In the genomic region with DNA sequence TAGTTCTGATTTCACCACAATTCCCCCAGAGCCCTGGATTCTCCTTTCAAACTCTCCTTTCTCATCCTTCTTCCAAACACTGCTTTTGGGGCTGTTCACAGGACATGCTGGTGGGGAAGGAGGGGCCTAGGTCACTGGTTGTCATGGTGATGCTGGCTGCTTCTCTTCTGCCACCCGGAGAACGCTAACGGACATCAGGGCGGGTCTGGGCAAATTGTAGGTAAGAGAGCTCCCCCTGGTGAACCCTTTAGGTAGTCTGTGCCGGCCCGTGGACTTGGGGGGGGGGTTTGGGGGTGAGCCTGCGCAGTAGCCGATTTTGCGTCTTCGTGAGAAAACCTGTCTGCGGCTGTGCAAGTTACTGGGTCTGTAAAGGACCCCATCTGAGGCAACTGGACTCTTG, we compare ENCODE assay signal across 8 mouse cellular contexts. TPM values are rescaled to one million over a fixed set of nuclear protein-coding genes. Genes with fewer than 3 reads are reported as not detected.
DNase-seq lines count a peak whose midpoint lies in the region; ATAC-seq and TF ChIP-seq lines count a peak whose summit lies in the region.

No protein-coding gene starts in this region.

- H3K4me1 ChIP-seq in hindbrain, embryonic 16.5 days (ENCODE audit: control insufficient read depth, insufficient read depth, low read depth, low read length): peaks cover 2% of the 10 kb centered on the region

- H3K27me3 ChIP-seq in hindbrain, embryonic 16.5 days (replicated peaks; ENCODE audit: control insufficient read depth, insufficient read depth, low read length): no peaks in the 10 kb centered on the region

- H3K9ac ChIP-seq in hindbrain, embryonic 16.5 days (ENCODE audit: low read depth, low read length): no peak overlapping the region

- no peaks in the 10 kb centered on the region for H3K36me3 ChIP-seq in hindbrain, embryonic 16.5 days (ENCODE audit: control insufficient read depth, insufficient read depth, low read length)

- H3K4me2 ChIP-seq in hindbrain, embryonic 16.5 days (ENCODE audit: low read length): peak overlapping the region; percentile 72

- peak overlapping the region; percentile 64 for H3K4me3 ChIP-seq in gastrocnemius, adult 2 months
- H3K4me3 ChIP-seq in hindbrain, embryonic 16.5 days (ENCODE audit: low read length): peak overlapping the region; percentile 56
- H3K4me3 ChIP-seq in left cerebral cortex, adult 2 months: peak overlapping the region; percentile 64

- peak; percentile 59 for ATAC-seq in hindbrain, embryonic 16.5 days

- TF ChIP-seq CTCF in gastrocnemius, adult 2 months (IDR thresholded peaks at IDR 0.05): peak; percentile 58
- TF ChIP-seq CTCF in left cerebral cortex, adult 2 months (IDR thresholded peaks at IDR 0.05): peak; percentile 44

- intact Hi-C loops in gastrocnemius, adult 2 months (cut with DNase I): loop anchor here (5.0 kb wide), 1 partner anchor 38 kb away; a partner anchor contains a TSS
- intact Hi-C loops in left cerebral cortex, adult 2 months (cut with DNase I): loop anchor here (5.0 kb wide), 1 partner anchor 33 kb away; no protein-coding TSS in a partner anchor

- 10% methylated on average over 11 of the region's 11 CpGs for WGBS in hindbrain, embryonic 16.5 days

- no peaks in the 10 kb centered on the region for H3K9me3 ChIP-seq in hindbrain, embryonic 16.5 days (ENCODE audit: control insufficient read depth, low read length)

- peak; percentile 93 for DNase-seq in R1 (ENCODE audit: low read depth, low spot score)
- DNase-seq in cerebellum, postnatal 25 days: peak; percentile 66 to 78
- peak; percentile 68 for DNase-seq in gastrocnemius, adult 2 months
- DNase-seq in left cerebral cortex, adult 2 months (ENCODE audit: extremely low spot score in 1 of 2, low spot score in 2 of 2): peak; percentile 51 to 52
- DNase-seq in lung, postnatal 36 days: peak; percentile 80
- DNase-seq in right cerebral cortex, adult 18-20 months: peak; percentile 70
- peak; percentile 11 to 47 for DNase-seq in urinary bladder, postnatal 36 days (ENCODE audit: low spot score in 2 of 2)

- peak overlapping the region; percentile 69 for H3K27ac ChIP-seq in gastrocnemius, adult 2 months
- H3K27ac ChIP-seq in hindbrain, embryonic 16.5 days (ENCODE audit: low read depth, low read length): no peak overlapping the region
- H3K27ac ChIP-seq in left cerebral cortex, adult 2 months: peak overlapping the region; percentile 59

RNA-seq across cellular contexts. Expression of a gene that starts 1.8 kb away (rescaled TPM):
- 1 to 10 TPM; 1.9 to 2.0 TPM for total RNA-seq in gastrocnemius, adult 2 months (2021)
- polyA plus RNA-seq in hindbrain, embryonic 16.5 days (2015; fragmentation: Nextera tagmentation; extraction: Ambion mirVana): 25.7 and 27.0 TPM in 2 replicates
- total RNA-seq in left cerebral cortex, adult 2 months (2021): 10 to 100 TPM; 53.6 to 56.3 TPM

RNA-seq across cellular contexts. Expression of a gene that starts 4.0 kb away (rescaled TPM):
- total RNA-seq in gastrocnemius, adult 2 months (2021): 10 to 100 TPM in 1 of 2 experiments, 1 to 10 TPM in 1; 8.8 to 10.9 TPM
- 50.7 and 50.9 TPM in 2 replicates for polyA plus RNA-seq in hindbrain, embryonic 16.5 days (2015; fragmentation: Nextera tagmentation; extraction: Ambion mirVana)
- 10 to 100 TPM; 31.9 to 39.6 TPM for total RNA-seq in left cerebral cortex, adult 2 months (2021)

RNA-seq across cellular contexts. Expression of a gene that starts 19.2 kb away (rescaled TPM):
- total RNA-seq in gastrocnemius, adult 2 months (2021): 10 to 100 TPM; 21.7 to 22.4 TPM
- polyA plus RNA-seq in hindbrain, embryonic 16.5 days (2015; fragmentation: Nextera tagmentation; extraction: Ambion mirVana): 204 and 212 TPM in 2 replicates
- total RNA-seq in left cerebral cortex, adult 2 months (2021): 10 to 100 TPM; 80.5 to 83.6 TPM

RNA-seq across cellular contexts. Expression of a gene that starts 19.3 kb away (rescaled TPM):
- 10 to 100 TPM; 41.4 to 45.5 TPM for total RNA-seq in gastrocnemius, adult 2 months (2021)
- polyA plus RNA-seq in hindbrain, embryonic 16.5 days (2015; fragmentation: Nextera tagmentation; extraction: Ambion mirVana): 161 and 163 TPM in 2 replicates
- 10 to 100 TPM; 19.3 to 27.4 TPM for total RNA-seq in left cerebral cortex, adult 2 months (2021)

RNA-seq across cellular contexts. Expression of a gene that starts 27.8 kb away (rescaled TPM):
- total RNA-seq in gastrocnemius, adult 2 months (2021): not detected
- polyA plus RNA-seq in hindbrain, embryonic 16.5 days (2015; fragmentation: Nextera tagmentation; extraction: Ambion mirVana): not detected in 2 replicates
- not detected for total RNA-seq in left cerebral cortex, adult 2 months (2021)

Comparison
In these comparisons a context has a peak if more than half of its experiments do, and no peak if none do; other contexts are left out.
1. DNase-seq: peak in every context shown above with its lines; median percentile 93 in R1; 80 in lung, postnatal 36 days; 72 in cerebellum, postnatal 25 days; 70 in right cerebral cortex, adult 18-20 months; 68 in gastrocnemius, adult 2 months; 52 in left cerebral cortex, adult 2 months; 29 in urinary bladder, postnatal 36 days.
2. RNA of a gene that starts 1.8 kb away (total RNA-seq): 53.6 to 56.3 TPM in left cerebral cortex, adult 2 months; 1.9 to 2.0 TPM in gastrocnemius, adult 2 months; every median in the first group is over 10 times any median in the second.
3. Peak in every context shown above with its lines, with median percentiles within 50 percentile points of each other: H3K4me3 ChIP-seq.